Mouse (Mus musculus): ENCODE measurements around the gene Hook1. TPM values are rescaled to one million over a fixed set of nuclear protein-coding genes. Genes with fewer than 3 reads are reported as not detected.
"Not testable (repeated sequence)": the region's sequence is repeated elsewhere in the genome, so short reads cannot be mapped to it uniquely, and the experiment has no call there.

Hook1 gene
- polyA plus RNA-seq, 1 experiment from 2014 or later: 4.1 TPM

- no peak overlapping the region for H3K9ac ChIP-seq
- ATAC-seq (ENCODE audit: low read depth) (no peak), DNase-seq (no peak)
- no peaks in the 10 kb centered on the region for H3K36me3 ChIP-seq
- no peak overlapping the region for H3K4me3 ChIP-seq (replicated peaks)
- no peaks in the 10 kb centered on the region for H3K27me3 ChIP-seq
- no peaks in the 10 kb centered on the region for H3K9me3 ChIP-seq (replicated peaks)
- no peak overlapping the region for H3K4me2 ChIP-seq
- no peak overlapping the region for H3K27ac ChIP-seq
- no peaks in the 10 kb centered on the region for H3K4me1 ChIP-seq (replicated peaks)
These were observed 13.7 kb upstream of the Hook1 start for GRCm38 (mm10) chr4:95953328-95953727.

GRCm38 (mm10) chr4:95982221-95982620, 15.2 kb downstream of the Hook1 start:
- H3K4me1 ChIP-seq (replicated peaks): not testable (repeated sequence)
- 77% methylated on average over 17 of the region's 17 CpGs for WGBS (ENCODE audit: insufficient replicate concordance)

GRCm38 (mm10) chr4:96016875-96017274, 49.8 kb downstream of the Hook1 start:
- Histone ChIP-seq H3K9me3 (replicated peaks) (no peaks in the 10 kb centered on the region), H3K4me2 (no peak overlapping the region), H3K27ac (no peak overlapping the region), H3K4me3 (replicated peaks) (no peak overlapping the region), H3K4me1 (replicated peaks) (no peaks in the 10 kb centered on the region), H3K27me3 (no peaks in the 10 kb centered on the region), H3K36me3 (no peaks in the 10 kb centered on the region), H3K9ac (no peak overlapping the region)
- 75% methylated on average over 1 of the region's 1 CpGs for WGBS (ENCODE audit: insufficient replicate concordance)
- no peak for ATAC-seq (ENCODE audit: low read depth)
- DNase-seq: no peak

More at GRCm38 (mm10) chr4:95982221-95982620, 15.2 kb downstream of the Hook1 start:
- H3K27me3 ChIP-seq; H3K27ac ChIP-seq; H3K36me3 ChIP-seq; H3K9me3 ChIP-seq (replicated peaks); H3K4me3 ChIP-seq (replicated peaks); H3K4me2 ChIP-seq; DNase-seq; ATAC-seq (ENCODE audit: low read depth); H3K9ac ChIP-seq: not testable (repeated sequence)

GRCm38 (mm10) chr4:96022803-96023202, 55.8 kb downstream of the Hook1 start:
- Histone ChIP-seq H3K4me2 (no peak overlapping the region), H3K4me1 (replicated peaks) (no peaks in the 10 kb centered on the region), H3K27me3 (no peaks in the 10 kb centered on the region), H3K9me3 (replicated peaks) (no peaks in the 10 kb centered on the region), H3K9ac (no peak overlapping the region), H3K27ac (no peak overlapping the region), H3K4me3 (replicated peaks) (no peak overlapping the region), H3K36me3 (no peaks in the 10 kb centered on the region)
- DNase-seq (no peak), ATAC-seq (ENCODE audit: low read depth) (no peak)

GRCm38 (mm10) chr4:96028412-96028811, 61.4 kb downstream of the Hook1 start:
- H3K9me3 ChIP-seq (replicated peaks): no peaks in the 10 kb centered on the region
- H3K27me3 ChIP-seq: no peaks in the 10 kb centered on the region
- no peak overlapping the region for H3K4me3 ChIP-seq (replicated peaks)
- H3K27ac ChIP-seq: no peak overlapping the region
- 82% methylated on average over 1 of the region's 1 CpGs for WGBS (ENCODE audit: insufficient replicate concordance)
- no peaks in the 10 kb centered on the region for H3K4me1 ChIP-seq (replicated peaks)
- H3K4me2 ChIP-seq: no peak overlapping the region
- ATAC-seq (ENCODE audit: low read depth) (no peak), DNase-seq (no peak)
- H3K9ac ChIP-seq: no peak overlapping the region
- H3K36me3 ChIP-seq: no peaks in the 10 kb centered on the region

- Histone ChIP-seq H3K9ac (no peak overlapping the region), H3K27me3 (no peaks in the 10 kb centered on the region), H3K27ac (no peak overlapping the region), H3K36me3 (no peaks in the 10 kb centered on the region), H3K4me2 (no peak overlapping the region), H3K4me1 (replicated peaks) (no peaks in the 10 kb centered on the region), H3K4me3 (replicated peaks) (no peak overlapping the region), H3K9me3 (replicated peaks) (no peaks in the 10 kb centered on the region)
- ATAC-seq (ENCODE audit: low read depth): no peak
- DNase-seq: no peak
- 75% methylated on average over 2 of the region's 2 CpGs for WGBS (ENCODE audit: insufficient replicate concordance)
These were observed 93.1 kb downstream of the Hook1 start for GRCm38 (mm10) chr4:96060106-96060505.

- Histone ChIP-seq H3K27me3 (no peaks in the 10 kb centered on the region), H3K9me3 (replicated peaks) (no peaks in the 10 kb centered on the region), H3K4me3 (replicated peaks) (no peak overlapping the region), H3K27ac (no peak overlapping the region), H3K36me3 (no peaks in the 10 kb centered on the region), H3K9ac (no peak overlapping the region), H3K4me1 (replicated peaks) (no peaks in the 10 kb centered on the region), H3K4me2 (no peak overlapping the region)
- WGBS (ENCODE audit: insufficient replicate concordance): 56% methylated on average over 2 of the region's 2 CpGs
- no peak for DNase-seq
- no peak for ATAC-seq (ENCODE audit: low read depth)
These were observed 95.0 kb downstream of the Hook1 start for GRCm38 (mm10) chr4:96062045-96062444.

Other genes with a start within 250 kb of the Hook1 start
- gene Cyp2j13, start 110.3 kb downstream of the Hook1 start, polyA plus RNA-seq (2015; fragmentation: Nextera tagmentation; extraction: Ambion mirVana): not detected in 2 replicates
- not detected in 2 replicates for gene Cyp2j12, start 173.9 kb downstream of the Hook1 start, polyA plus RNA-seq (2015; fragmentation: Nextera tagmentation; extraction: Ambion mirVana)

All from liver, embryonic 13.5 days (tissue).